Mouse (Mus musculus): ENCODE results near the gene Cebpa.

The Cebpa gene

GRCm38 (mm10) chr7:35120146-35120691 lies 1.1 kb downstream of the Cebpa start:
- no peak for DNase-seq (ENCODE audit: low spot score)

GRCm38 (mm10) chr7:35121150-35121549 lies 2.1 kb downstream of the Cebpa start:
- DNase-seq (ENCODE audit: low spot score) = no peak

- DNase-seq (ENCODE audit: low spot score) = no peak
These were observed 3.6 kb downstream of the Cebpa start for GRCm38 (mm10) chr7:35122401-35123320.

- no peak for DNase-seq (ENCODE audit: low spot score)
These were observed 4.4 kb downstream of the Cebpa start for GRCm38 (mm10) chr7:35123431-35123953.

- DNase-seq (ENCODE audit: low spot score) = no peak
These were observed 5.1 kb downstream of the Cebpa start for GRCm38 (mm10) chr7:35124216-35124615.

GRCm38 (mm10) chr7:35124745-35125144 lies 5.7 kb downstream of the Cebpa start:
- DNase-seq (ENCODE audit: low spot score) = no peak

GRCm38 (mm10) chr7:35125971-35126370 lies 6.9 kb downstream of the Cebpa start:
- no peak for DNase-seq (ENCODE audit: low spot score)

GRCm38 (mm10) chr7:35127001-35127400 lies 7.9 kb downstream of the Cebpa start:
- no peak for DNase-seq (ENCODE audit: low spot score)

- DNase-seq (ENCODE audit: low spot score) = no peak
These were observed 8.6 kb downstream of the Cebpa start for GRCm38 (mm10) chr7:35127721-35128120.

GRCm38 (mm10) chr7:35128677-35129567 lies 9.8 kb downstream of the Cebpa start:
- DNase-seq (ENCODE audit: low spot score) = no peak

- DNase-seq (ENCODE audit: low spot score) = no peak
These were observed 11.1 kb downstream of the Cebpa start for GRCm38 (mm10) chr7:35130059-35130738.

GRCm38 (mm10) chr7:35130888-35131287 lies 11.8 kb downstream of the Cebpa start:
- DNase-seq (ENCODE audit: low spot score) = no peak

- no peak for DNase-seq (ENCODE audit: low spot score)
These were observed 12.5 kb downstream of the Cebpa start for GRCm38 (mm10) chr7:35131601-35132000.

- no peak for DNase-seq (ENCODE audit: low spot score)
These were observed 15.5 kb downstream of the Cebpa start for GRCm38 (mm10) chr7:35134621-35135020.

GRCm38 (mm10) chr7:35137524-35137923 lies 18.4 kb downstream of the Cebpa start:
- no peak for DNase-seq (ENCODE audit: low spot score)

GRCm38 (mm10) chr7:35138481-35138880 lies 19.4 kb downstream of the Cebpa start:
- no peak for DNase-seq (ENCODE audit: low spot score)

GRCm38 (mm10) chr7:35139880-35140279 lies 20.8 kb downstream of the Cebpa start:
- DNase-seq (ENCODE audit: low spot score) = no peak

GRCm38 (mm10) chr7:35141519-35141918 lies 22.4 kb downstream of the Cebpa start:
- DNase-seq (ENCODE audit: low spot score) = no peak

- no peak for DNase-seq (ENCODE audit: low spot score)
These were observed 23.4 kb downstream of the Cebpa start for GRCm38 (mm10) chr7:35142522-35142921.

- no peak for DNase-seq (ENCODE audit: low spot score)
These were observed 24.9 kb downstream of the Cebpa start for GRCm38 (mm10) chr7:35143864-35144618.

GRCm38 (mm10) chr7:35145068-35145467 lies 26.0 kb downstream of the Cebpa start:
- DNase-seq (ENCODE audit: low spot score) = no peak
